Mouse (Mus musculus) spleen, adult 2 months (tissue): ENCODE results near the gene Arsb. TPM values are rescaled to one million over a fixed set of nuclear protein-coding genes. Genes with fewer than 3 reads are reported as not detected.

Source experiments
- DNase-seq, 2 experiments: peaks; one replicate each; pipeline versions ENCODE4 v3.0.0 to v3.0.0-alpha.2; 2012 to 2021; ENCODE audit warnings: low spot score in 2 of 2, low read depth in 1 of 2
- H3K27ac ChIP-seq: fragments of 200-500 bp; 2 replicates; pipeline ENCODE4 v1.5.1; 2012; ENCODE audit warnings: low read length, inconsistent platforms; ENCODE audit not compliant: insufficient read depth
- H3K27me3 ChIP-seq: fragments of 200-500 bp; 2 replicates; pipeline ENCODE4 v1.6.1; 2012; ENCODE audit warnings: mild to moderate bottlenecking, moderate library complexity, low read length, inconsistent platforms; ENCODE audit not compliant: control insufficient read depth, insufficient read depth
- H3K36me3 ChIP-seq: fragments of 200-500 bp; 2 replicates; pipeline ENCODE4 v1.6.1; 2012; ENCODE audit warnings: mild to moderate bottlenecking, low read length, inconsistent platforms; ENCODE audit not compliant: control insufficient read depth, insufficient read depth
- H3K4me1 ChIP-seq: fragments of 200-500 bp; 2 replicates; pipeline ENCODE4 v1.6.1; 2011; ENCODE audit warnings: inconsistent platforms; ENCODE audit not compliant: control insufficient read depth, insufficient read depth, insufficient read length
- H3K4me3 ChIP-seq: fragments of 200-500 bp; 2 replicates; pipeline ENCODE4 v1.5.1; 2011; ENCODE audit warnings: mild to moderate bottlenecking, inconsistent platforms; ENCODE audit not compliant: insufficient read depth, insufficient read length; ENCODE audit errors: extremely low read depth
- CTCF ChIP-seq: fragments of 200-500 bp; IDR thresholded peaks from 2 replicates; pipeline ENCODE4 v1.5.1; 2011; ENCODE audit warnings: mild to moderate bottlenecking, inconsistent platforms; ENCODE audit not compliant: insufficient read depth, insufficient read length, insufficient replicate concordance; ENCODE audit errors: extremely low read depth
- POLR2A ChIP-seq: fragments of 200-500 bp; IDR thresholded peaks from 2 replicates; pipeline ENCODE4 v1.6.1; 2011; ENCODE audit warnings: low read depth, low read length, inconsistent platforms
- WGBS: fragments of 180-500 bp; shearing (Covaris S2); methylation state at CpG from one replicate; pipeline ENCODE4 v1.1.7; 2018; 5-methylcytosine and 5-hydroxymethylcytosine counted together
- polyA plus RNA-seq: library from polyadenylated mRNA; depleted of rRNA; stranded (reverse); fragments of >200 nt; gene quantifications from 2 replicates; pipeline ENCODE4 v1.2.3, GENCODE M21; 2012

The Arsb gene
- polyA plus RNA-seq, 1 experiment = 16.6 TPM

DNA sequence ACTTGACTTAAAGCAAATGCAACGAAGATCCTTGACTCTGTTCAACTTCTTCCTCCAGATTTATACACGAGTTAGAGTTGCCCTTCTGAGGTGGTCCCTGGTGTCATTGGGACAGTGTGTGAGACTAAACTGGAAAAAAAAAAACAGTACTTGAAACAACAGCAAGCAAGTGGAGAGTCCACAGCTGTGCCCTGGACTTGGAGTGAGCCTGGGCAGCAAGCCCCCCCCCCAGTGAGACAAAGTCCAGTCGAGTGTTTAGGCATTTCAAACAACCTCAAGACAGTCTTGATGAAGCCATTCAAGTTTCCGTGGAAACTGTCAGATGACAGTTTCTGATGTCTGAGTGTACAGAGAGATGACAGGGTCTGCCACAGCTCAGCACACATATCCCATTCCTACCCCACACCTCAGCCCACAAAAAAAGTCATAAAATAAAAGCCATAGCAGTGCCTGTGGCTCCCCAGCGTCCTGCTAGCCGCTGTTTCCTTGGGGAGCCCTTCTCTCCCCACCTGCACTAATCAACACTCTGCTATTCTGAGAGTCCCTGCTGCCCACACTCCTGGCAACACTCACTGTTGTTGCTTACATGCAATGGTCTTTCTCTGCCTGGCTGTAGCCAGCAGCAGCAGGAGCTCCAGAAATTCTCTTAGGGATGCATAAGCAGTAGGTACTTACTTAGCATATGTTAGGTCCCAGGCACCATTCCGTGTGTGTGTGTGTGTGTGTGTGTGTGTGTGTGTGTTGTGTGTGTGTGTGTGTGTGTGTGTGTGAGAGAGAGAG lies 159.3 kb downstream of the Arsb start:
- 80% methylated on average over 7 of the region's 7 CpGs for WGBS
- H3K4me3 ChIP-seq = no peak overlapping the region
- H3K36me3 ChIP-seq = no peaks in the 10 kb centered on the region
- no peak overlapping the region for H3K27ac ChIP-seq
- no peaks in the 10 kb centered on the region for H3K27me3 ChIP-seq
- no peak for DNase-seq
- no peaks in the 10 kb centered on the region for H3K4me1 ChIP-seq
- no peak for TF ChIP-seq POLR2A
- TF ChIP-seq CTCF = no peak

DNA sequence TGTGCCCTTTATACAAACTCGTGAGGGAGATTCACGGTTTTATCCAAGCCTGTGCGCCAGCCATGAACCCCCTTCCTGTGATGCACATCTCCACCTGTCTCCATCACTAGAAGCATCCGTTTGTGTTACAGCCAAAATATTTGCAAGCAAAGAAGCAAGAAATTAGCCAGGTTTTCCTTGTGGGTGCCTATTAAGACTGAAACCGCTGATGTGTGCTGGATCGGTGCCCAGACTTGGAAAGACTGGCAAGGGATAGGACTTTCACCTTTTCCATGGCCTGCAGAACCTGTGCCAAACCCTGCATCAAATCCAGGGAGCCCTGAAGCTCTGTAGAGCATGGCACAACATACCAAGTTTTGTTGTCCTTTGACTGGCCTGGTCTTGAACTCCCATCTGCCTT lies 165.0 kb downstream of the Arsb start:
- 90% methylated on average over 6 of the region's 6 CpGs for WGBS
- H3K27ac ChIP-seq = no peak overlapping the region
- H3K27me3 ChIP-seq = no peaks in the 10 kb centered on the region
- no peaks in the 10 kb centered on the region for H3K4me1 ChIP-seq
- no peak for DNase-seq
- no peak for TF ChIP-seq CTCF
- no peak for TF ChIP-seq POLR2A
- H3K36me3 ChIP-seq = no peaks in the 10 kb centered on the region
- no peak overlapping the region for H3K4me3 ChIP-seq

DNA sequence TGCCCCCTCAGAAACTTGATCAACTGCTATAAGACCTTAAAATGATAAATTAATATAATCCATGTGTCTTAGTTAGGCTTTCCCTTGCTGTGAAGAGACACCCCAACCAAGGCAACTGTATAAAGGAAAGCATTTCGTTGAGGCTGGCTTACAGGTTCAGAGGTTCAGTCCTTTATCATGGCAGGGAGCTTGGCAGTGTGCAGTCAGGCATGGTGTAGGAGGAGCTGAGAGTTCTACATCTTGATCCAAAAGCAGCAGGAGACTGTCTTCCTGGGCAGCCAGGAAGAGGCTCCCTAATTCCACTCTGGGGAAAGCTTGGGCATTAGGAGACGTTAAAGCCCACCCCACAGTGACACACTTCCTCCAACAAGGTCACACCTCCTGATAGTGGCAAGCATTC lies 166.7 kb downstream of the Arsb start:
- no peak for DNase-seq
- H3K36me3 ChIP-seq = no peaks in the 10 kb centered on the region
- TF ChIP-seq POLR2A (no peak), CTCF (no peak)
- no peak overlapping the region for H3K27ac ChIP-seq
- H3K27me3 ChIP-seq = no peaks in the 10 kb centered on the region
- H3K4me1 ChIP-seq = no peaks in the 10 kb centered on the region
- no peak overlapping the region for H3K4me3 ChIP-seq
- WGBS = 74% methylated on average over 2 of the region's 2 CpGs

DNA sequence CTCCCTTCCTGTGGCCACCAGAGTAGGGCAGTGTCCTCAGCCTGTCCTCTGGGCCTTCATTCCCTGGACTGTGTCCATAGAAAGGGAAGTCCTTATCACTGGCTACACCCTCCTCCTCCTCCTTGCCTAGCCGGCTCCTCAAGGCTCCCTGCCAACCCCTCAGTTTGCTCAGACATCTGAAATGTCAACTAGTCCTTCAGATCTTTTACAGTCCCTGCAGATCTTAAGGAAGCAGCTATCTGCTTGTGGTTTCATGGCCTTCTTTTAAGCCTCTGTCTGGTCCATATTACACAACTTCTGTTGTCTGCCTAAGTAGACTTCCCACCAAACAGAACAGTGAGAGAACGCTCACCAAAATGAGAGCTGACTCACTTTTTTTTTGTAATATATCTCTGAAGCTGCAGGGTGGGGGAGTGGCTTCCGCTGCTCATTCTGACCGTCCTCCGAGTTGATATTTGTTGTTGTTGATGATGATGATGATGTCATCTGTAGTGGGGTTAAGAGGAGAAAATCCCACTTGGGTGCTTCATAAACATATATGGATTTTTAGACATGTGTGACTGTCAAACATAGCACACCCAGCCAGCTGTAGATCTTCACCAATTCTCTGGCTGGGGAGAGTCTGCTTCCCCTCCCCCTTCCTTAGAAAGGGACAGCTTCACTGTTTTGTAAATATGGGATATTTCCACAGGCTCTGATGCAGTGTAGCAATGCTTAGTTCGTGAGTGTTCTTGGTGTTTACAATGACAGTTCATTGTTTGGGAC lies 168.1 kb downstream of the Arsb start:
- WGBS = 34% methylated on average over 6 of the region's 6 CpGs
- H3K27ac ChIP-seq = no peak overlapping the region
- H3K4me3 ChIP-seq = no peak overlapping the region
- H3K36me3 ChIP-seq = no peaks in the 10 kb centered on the region
- H3K4me1 ChIP-seq = no peaks in the 10 kb centered on the region
- TF ChIP-seq POLR2A (no peak), CTCF (no peak)
- H3K27me3 ChIP-seq = no peaks in the 10 kb centered on the region
- DNase-seq = no peak

DNA sequence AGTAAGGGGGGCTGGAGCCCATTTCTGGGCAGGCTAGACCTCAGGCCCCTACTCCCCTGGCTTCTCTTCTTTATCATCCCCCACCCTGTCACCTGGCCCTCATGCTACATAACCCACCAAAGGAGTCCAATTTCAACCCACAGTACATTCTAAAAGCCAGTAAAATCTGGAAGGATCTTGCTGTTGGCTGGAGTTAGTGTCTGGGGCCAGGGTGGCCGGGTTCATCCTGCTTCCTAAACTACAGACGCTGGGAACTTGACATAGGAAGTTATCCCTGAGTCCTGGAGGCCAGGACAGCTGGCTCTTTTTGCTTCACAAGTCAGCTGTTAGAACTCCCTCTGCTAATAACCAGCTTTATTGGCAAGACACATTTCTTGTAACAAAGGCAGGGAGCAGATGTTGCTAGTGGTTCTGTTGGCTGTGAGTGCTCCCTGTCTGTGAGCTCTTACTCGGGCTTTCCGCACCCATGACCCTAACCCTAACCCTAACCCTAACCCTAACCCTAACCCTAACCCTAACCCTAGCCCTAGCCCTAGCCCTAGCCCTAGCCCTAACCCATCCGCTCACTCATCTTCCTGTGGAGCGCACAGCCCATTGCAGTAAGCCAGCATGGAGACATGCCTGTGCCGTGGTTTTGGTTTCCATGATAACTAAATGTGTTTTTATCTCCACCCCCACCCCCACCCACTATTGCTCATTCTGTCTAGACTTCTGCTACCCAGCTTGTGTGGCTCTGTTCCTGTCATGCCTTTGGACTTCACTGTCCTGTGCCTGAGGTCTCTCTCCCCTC lies 169.5 kb downstream of the Arsb start:
- no peaks in the 10 kb centered on the region for H3K36me3 ChIP-seq
- WGBS = 81% methylated on average over 7 of the region's 7 CpGs
- H3K27ac ChIP-seq = no peak overlapping the region
- no peaks in the 10 kb centered on the region for H3K27me3 ChIP-seq
- no peaks in the 10 kb centered on the region for H3K4me1 ChIP-seq
- H3K4me3 ChIP-seq = no peak overlapping the region
- no peak for DNase-seq
- no peak for TF ChIP-seq CTCF
- no peak for TF ChIP-seq POLR2A

DNA sequence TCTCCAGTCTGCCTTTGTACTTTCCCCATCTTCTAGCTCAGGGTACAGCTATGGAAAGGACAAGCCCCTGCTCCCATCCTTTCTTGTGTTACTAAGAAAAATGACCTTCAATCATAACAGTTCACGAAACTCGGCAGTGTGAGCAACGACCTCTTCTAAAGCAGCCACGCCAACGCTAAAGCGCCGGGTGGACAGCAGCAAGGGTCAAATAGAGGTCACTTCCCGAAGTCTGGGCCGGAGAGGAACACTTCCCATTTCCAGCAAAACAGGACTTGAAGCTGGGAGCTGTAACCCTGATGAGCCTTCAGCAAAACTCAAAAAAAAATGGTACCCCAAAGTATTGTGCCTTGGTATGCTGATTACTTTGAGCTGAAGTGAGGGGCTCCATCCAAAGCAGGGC lies 179.6 kb downstream of the Arsb start:
- Histone ChIP-seq H3K27ac (no peak overlapping the region), H3K36me3 (no peaks in the 10 kb centered on the region), H3K4me1 (no peaks in the 10 kb centered on the region), H3K4me3 (no peak overlapping the region), H3K27me3 (no peaks in the 10 kb centered on the region)
- DNase-seq = no peak
- WGBS = 71% methylated on average over 9 of the region's 9 CpGs
- no peak for TF ChIP-seq POLR2A
- no peak for TF ChIP-seq CTCF

DNA sequence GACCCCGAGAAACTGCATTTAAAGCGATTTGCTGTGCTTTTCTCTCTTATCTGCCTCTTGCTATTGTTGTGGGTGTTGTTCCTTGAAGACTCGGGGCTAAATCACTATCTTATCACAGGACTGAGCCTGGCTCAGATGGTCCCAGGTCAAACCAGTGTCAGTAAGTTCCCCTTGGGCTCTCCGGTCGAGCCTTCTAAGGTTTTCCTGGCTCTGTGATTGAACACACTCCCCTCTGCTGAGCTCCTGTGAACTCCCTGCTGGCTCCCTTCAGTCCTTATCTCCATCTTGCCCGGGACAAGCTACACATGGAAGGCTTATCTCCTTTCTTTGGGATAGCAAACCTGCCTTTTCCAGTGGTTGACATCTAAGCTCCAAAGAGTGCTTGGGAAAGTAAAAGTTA lies 180.1 kb downstream of the Arsb start:
- no peak overlapping the region for H3K4me3 ChIP-seq
- H3K27ac ChIP-seq = no peak overlapping the region
- H3K36me3 ChIP-seq = no peaks in the 10 kb centered on the region
- no peak for DNase-seq
- no peaks in the 10 kb centered on the region for H3K27me3 ChIP-seq
- H3K4me1 ChIP-seq = no peaks in the 10 kb centered on the region
- no peak for TF ChIP-seq CTCF
- 74% methylated on average over 6 of the region's 6 CpGs for WGBS
